16 mouse cellular contexts compared by ENCODE assay signal in the genomic region with DNA sequence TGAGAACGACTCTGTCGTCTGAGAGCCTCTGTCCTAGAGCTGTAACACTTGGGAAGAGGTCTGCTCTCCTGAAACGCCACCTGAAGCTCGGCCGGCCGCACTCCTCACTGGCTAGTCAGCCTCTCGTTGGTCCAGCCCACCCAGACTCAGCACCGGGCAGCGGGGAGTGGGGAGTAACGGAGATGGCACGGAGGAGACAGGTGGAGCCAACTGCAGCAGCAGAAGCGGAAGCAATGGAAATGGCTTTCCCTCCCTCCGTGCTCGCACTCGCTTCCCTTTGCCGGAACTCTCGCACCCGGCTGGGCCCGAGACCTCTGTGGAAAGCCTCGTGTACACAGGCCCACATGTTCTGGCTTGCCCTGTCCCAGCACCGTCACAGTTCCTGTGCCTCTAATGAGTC. TPM values are rescaled to one million over a fixed set of nuclear protein-coding genes. Genes with fewer than 3 reads are reported as not detected.
DNase-seq lines count a peak whose midpoint lies in the region; ATAC-seq and TF ChIP-seq lines count a peak whose summit lies in the region.
"Had no signal": no experiment of that assay in that cellular context is flagged by ENCODE, and none has a peak within 500 bp of the region (broad histone marks: within the 10 kb centered on the region; RNA-seq: fewer than 3 reads in every experiment).

No protein-coding gene starts in this region.

- no peak overlapping the region for H3K4me2 ChIP-seq in neural tube, embryonic 14.5 days (ENCODE audit: low read depth, low read length)
- no peak overlapping the region for H3K4me2 ChIP-seq in hindbrain, embryonic 11.5 days (replicated peaks; ENCODE audit: low read depth, low read length)
- H3K4me2 ChIP-seq: embryonic facial prominence, embryonic 12.5 days; forebrain, embryonic 13.5 days; forebrain, embryonic 15.5 days had no signal

- H3K27ac ChIP-seq in cerebellum, adult 2 months (ENCODE audit: insufficient read depth, low read length) = peak overlapping the region; percentile 14
- H3K27ac ChIP-seq in neural tube, embryonic 14.5 days (ENCODE audit: low read depth, low read length) = 0 out of 2 replicates have a peak overlapping the region, but pooled peaks have one; percentile 10
- H3K27ac ChIP-seq in hindbrain, embryonic 11.5 days (ENCODE audit: low read depth, low read length) = no peak overlapping the region
- H3K27ac ChIP-seq: embryonic facial prominence, embryonic 10.5 days; embryonic facial prominence, embryonic 12.5 days; forebrain, embryonic 13.5 days; forebrain, embryonic 15.5 days had no signal

- no peak for ATAC-seq in cerebellum, adult (ENCODE audit: insufficient number of reproducible peaks, low FRiP score, low TSS enrichment)
- ATAC-seq in neural tube, embryonic 14.5 days (ENCODE audit: low read depth) = no peak
- ATAC-seq in hindbrain, embryonic 11.5 days (ENCODE audit: low FRiP score) = no peak
- ATAC-seq: forebrain, embryonic 13.5 days; forebrain, embryonic 15.5 days; forebrain, postnatal 0 days had no signal

- DNase-seq in cerebellum, adult 2 months = peak in 1 of 2 experiments; percentile 56
- DNase-seq in cerebellum, adult 8-10 months = no peak
- DNase-seq in cerebellum, adult 9-11 months = peak; percentile 57
- no peak for DNase-seq in neural tube, embryonic 10.5 days (ENCODE audit: extremely low spot score, low spot score)
- DNase-seq in hindbrain, embryonic 11.5 days (ENCODE audit: low spot score) = no peak
- DNase-seq: adrenal gland, adult 2 months; adrenal gland, postnatal 10 days; adrenal gland, postnatal 25 days; forebrain, postnatal 0 days had no signal

- no peaks in the 10 kb centered on the region for H3K27me3 ChIP-seq in cerebellum, adult 2 months (ENCODE audit: control insufficient read depth, insufficient read depth, low read length)
- no peaks in the 10 kb centered on the region for H3K27me3 ChIP-seq in neural tube, embryonic 14.5 days (ENCODE audit: control insufficient read depth, insufficient read depth, low read length)
- H3K27me3 ChIP-seq in hindbrain, embryonic 11.5 days (ENCODE audit: control insufficient read depth, insufficient read depth, low read length) = no peaks in the 10 kb centered on the region
- H3K27me3 ChIP-seq: forebrain, embryonic 15.5 days had no signal

- no peak overlapping the region for H3K4me3 ChIP-seq in cerebellum, adult 2 months (replicated peaks; ENCODE audit: insufficient read depth, low read depth, low read length)
- H3K4me3 ChIP-seq in neural tube, embryonic 14.5 days (ENCODE audit: low read depth, low read length) = no peak overlapping the region
- H3K4me3 ChIP-seq in hindbrain, embryonic 11.5 days (ENCODE audit: low read depth, low read length) = no peak overlapping the region
- H3K4me3 ChIP-seq: embryonic facial prominence, embryonic 10.5 days; embryonic facial prominence, embryonic 12.5 days; forebrain, embryonic 13.5 days; forebrain, embryonic 15.5 days had no signal

- H3K9me3 ChIP-seq in neural tube, embryonic 14.5 days (ENCODE audit: control insufficient read depth, low read length) = no peaks in the 10 kb centered on the region
- no peaks in the 10 kb centered on the region for H3K9me3 ChIP-seq in hindbrain, embryonic 11.5 days (ENCODE audit: control insufficient read depth, low read length)
- H3K9me3 ChIP-seq: embryonic facial prominence, embryonic 10.5 days; embryonic facial prominence, embryonic 12.5 days; forebrain, embryonic 13.5 days; forebrain, embryonic 15.5 days had no signal

- H3K36me3 ChIP-seq in neural tube, embryonic 14.5 days (ENCODE audit: control insufficient read depth, insufficient read depth, low read length) = no peaks in the 10 kb centered on the region
- no peaks in the 10 kb centered on the region for H3K36me3 ChIP-seq in hindbrain, embryonic 11.5 days (ENCODE audit: control insufficient read depth, insufficient read depth, low read length)
- H3K36me3 ChIP-seq: embryonic facial prominence, embryonic 10.5 days; embryonic facial prominence, embryonic 12.5 days; forebrain, embryonic 15.5 days had no signal

- peaks cover 87% of the 10 kb centered on the region for H3K4me1 ChIP-seq in cerebellum, adult 2 months (ENCODE audit: control insufficient read depth, insufficient read depth, low read length)
- H3K4me1 ChIP-seq in neural tube, embryonic 14.5 days (ENCODE audit: control insufficient read depth, insufficient read depth, low read length) = peaks cover 29% of the 10 kb centered on the region
- 0 out of 2 replicates have a peak, but pooled peaks cover 2% of the 10 kb centered on the region for H3K4me1 ChIP-seq in hindbrain, embryonic 11.5 days (replicated peaks; ENCODE audit: control insufficient read depth, insufficient read depth, low read length)
- H3K4me1 ChIP-seq: embryonic facial prominence, embryonic 12.5 days had no signal

- no peak overlapping the region for H3K9ac ChIP-seq in neural tube, embryonic 14.5 days (replicated peaks; ENCODE audit: low read depth, low read length)
- no peak overlapping the region for H3K9ac ChIP-seq in hindbrain, embryonic 11.5 days (ENCODE audit: low read depth, low read length)
- H3K9ac ChIP-seq: embryonic facial prominence, embryonic 12.5 days; forebrain, embryonic 13.5 days; forebrain, embryonic 15.5 days; forebrain, postnatal 0 days had no signal

- TF ChIP-seq POLR2A in cerebellum, adult 2 months (IDR thresholded peaks at IDR 0.05; ENCODE audit: borderline replicate concordance, insufficient read depth, low read length) = no peak

- no peak for TF ChIP-seq CTCF in cerebellum, adult 2 months (IDR thresholded peaks at IDR 0.05; ENCODE audit: borderline replicate concordance, insufficient read depth, low read depth, low read length)

- WGBS in cerebellum, adult 2 months = 17% methylated on average over 21 of the region's 21 CpGs
- WGBS in neural tube, embryonic 14.5 days = 88% methylated on average over 21 of the region's 21 CpGs
- 89% methylated on average over 21 of the region's 21 CpGs for WGBS in hindbrain, embryonic 11.5 days

RNA-seq across cellular contexts. Expression of gene Ppp2r2c, which starts 41.2 kb away (rescaled TPM):
- 259 and 273 TPM in 2 replicates for polyA plus RNA-seq in cerebellum, adult 2 months (2012; rRNA removed)
- 64.1 and 67.0 TPM in 2 replicates for polyA plus RNA-seq in neural tube, embryonic 14.5 days (2014; fragmentation: Nextera tagmentation; extraction: Ambion mirVana)
- polyA plus RNA-seq in hindbrain, embryonic 11.5 days (2014; fragmentation: Nextera tagmentation; extraction: Ambion mirVana) = 1.9 and 3.3 TPM in 2 replicates
- polyA plus RNA-seq: C2C12 had no signal

Comparison
In these comparisons a context has a peak if more than half of its experiments do, and no peak if none do; other contexts are left out.
1. RNA of gene Ppp2r2c, which starts 41.2 kb away (polyA plus RNA-seq): 259 to 273 TPM in cerebellum, adult 2 months and 64.1 to 67.0 TPM in neural tube, embryonic 14.5 days; 1.9 to 3.3 TPM in hindbrain, embryonic 11.5 days; every median in the first group is over 10 times any median in the second.